Mouse (Mus musculus) layer of hippocampus, postnatal 25 days (tissue): Measurements from ENCODE around the gene Calml4. TPM values are rescaled to one million over a fixed set of nuclear protein-coding genes. Genes with fewer than 3 reads are reported as not detected.
"Not testable (repeated sequence)": the region's sequence is repeated elsewhere in the genome, so short reads cannot be mapped to it uniquely, and the experiment has no call there.

Experiments
- DNase-seq, 2 experiments: peaks; one replicate each; pipeline ENCODE4 v3.0.0; 2022; ENCODE audit warnings: mixed read lengths in 2 of 2, low spot score in 1 of 2; ENCODE audit errors: extremely low spot score in 1 of 2
- total RNA-seq, 2 experiments: library from RNA; stranded (reverse); gene quantifications; 2 replicates each; pipeline ENCODE4 v1.2.3; 2021

Gene Calml4
- total RNA-seq, 2 experiments from 2014 or later = 1.2 to 2.4 TPM

GRCm38 (mm10) chr9:62834906-62835305, 23.0 kb upstream of the Calml4 start:
- DNase-seq = no peak

GRCm38 (mm10) chr9:62835705-62836446, 22.0 kb upstream of the Calml4 start:
- no peak for DNase-seq

- no peak for DNase-seq
These were observed 20.3 kb upstream of the Calml4 start for GRCm38 (mm10) chr9:62837611-62838010.

- no peak for DNase-seq
These were observed 19.8 kb upstream of the Calml4 start for GRCm38 (mm10) chr9:62838146-62838505.

GRCm38 (mm10) chr9:62838506-62839171, 19.2 kb upstream of the Calml4 start, which contains the start of gene Cln6:
Cln6 (plus strand) TSS chr9:62838785.
- DNase-seq = peak; percentile 51 to 57

- DNase-seq = peak in 1 of 2 experiments; percentile 15
These were observed 18.6 kb upstream of the Calml4 start for GRCm38 (mm10) chr9:62839172-62839770.

GRCm38 (mm10) chr9:62843356-62844024, 14.4 kb upstream of the Calml4 start:
- DNase-seq = no peak

- DNase-seq = no peak
These were observed 13.4 kb upstream of the Calml4 start for GRCm38 (mm10) chr9:62844461-62844860.

GRCm38 (mm10) chr9:62847694-62848093, 10.2 kb upstream of the Calml4 start:
- peak; percentile 87 to 99 for DNase-seq

GRCm38 (mm10) chr9:62848641-62849040, 9.2 kb upstream of the Calml4 start:
- no peak for DNase-seq

GRCm38 (mm10) chr9:62851571-62851970, 6.3 kb upstream of the Calml4 start:
- no peak for DNase-seq

GRCm38 (mm10) chr9:62854483-62854882, 3.4 kb upstream of the Calml4 start:
- DNase-seq = no peak

- no peak for DNase-seq
These were observed 664 bp upstream of the Calml4 start for GRCm38 (mm10) chr9:62857216-62857615.

- no peak for DNase-seq
These were observed 563 bp downstream of the Calml4 start for GRCm38 (mm10) chr9:62858266-62859019.

GRCm38 (mm10) chr9:62860102-62860501, 2.2 kb downstream of the Calml4 start:
- DNase-seq = not testable (repeated sequence)

- no peak for DNase-seq
These were observed 3.0 kb downstream of the Calml4 start for GRCm38 (mm10) chr9:62860866-62861265.

- DNase-seq = not testable (repeated sequence)
These were observed 11.4 kb downstream of the Calml4 start for GRCm38 (mm10) chr9:62869236-62869635.

GRCm38 (mm10) chr9:62870728-62871127, 12.8 kb downstream of the Calml4 start:
- no peak for DNase-seq

- no peak for DNase-seq
These were observed 19.2 kb downstream of the Calml4 start for GRCm38 (mm10) chr9:62876966-62877616.

GRCm38 (mm10) chr9:62877825-62878224, 19.9 kb downstream of the Calml4 start:
- no peak for DNase-seq
